Mouse (Mus musculus) limb, embryonic 13.5 days (tissue): ENCODE results near the gene Hrnr. TPM values are rescaled to one million over a fixed set of nuclear protein-coding genes. Genes with fewer than 3 reads are reported as not detected.

Experiments
- ATAC-seq: fragments of 200-750 bp; cut with Nextera tagmentation; 2 replicates; pipeline ENCODE4 v1.8.0; 2017; ENCODE audit warnings: low read depth, moderate number of reproducible peaks, moderate TSS enrichment; ENCODE audit not compliant: low FRiP score
- H3K27ac ChIP-seq: fragments of 300-500 bp; sonication (generic); 2 replicates; pipeline ENCODE4 v1.5.1; 2015; ENCODE audit warnings: inconsistent platforms, mild to moderate bottlenecking, moderate library complexity
- H3K27me3 ChIP-seq: fragments of 300-500 bp; sonication (generic); 2 replicates; pipeline ENCODE4 v1.6.1; 2015; ENCODE audit warnings: mild to moderate bottlenecking, inconsistent platforms
- H3K36me3 ChIP-seq: fragments of 300-500 bp; sonication (generic); 2 replicates; pipeline ENCODE4 v1.6.1; 2015; ENCODE audit warnings: inconsistent platforms, mild to moderate bottlenecking, moderate library complexity
- H3K4me1 ChIP-seq: fragments of 300-500 bp; sonication (generic); 2 replicates; pipeline ENCODE4 v1.6.1; 2015; ENCODE audit warnings: inconsistent platforms
- H3K4me2 ChIP-seq: fragments of 300-500 bp; sonication (generic); replicated peaks from 2 replicates; pipeline ENCODE4 v1.6.1; 2015; ENCODE audit warnings: inconsistent platforms, mild to moderate bottlenecking, moderate library complexity
- H3K4me3 ChIP-seq: fragments of 300-500 bp; sonication (generic); 2 replicates; pipeline ENCODE4 v1.5.1; 2015; ENCODE audit warnings: moderate library complexity, mild to moderate bottlenecking, inconsistent platforms
- H3K9ac ChIP-seq: fragments of 300-500 bp; sonication (generic); 2 replicates; pipeline ENCODE4 v1.6.1; 2015; ENCODE audit warnings: mild to moderate bottlenecking, inconsistent platforms
- H3K9me3 ChIP-seq: fragments of 300-500 bp; sonication (generic); 2 replicates; pipeline ENCODE4 v1.6.1; 2016; ENCODE audit warnings: inconsistent platforms
- WGBS: fragments of 180-500 bp; shearing (Covaris S2); methylation state at CpG from one replicate; pipeline ENCODE4 v1.1.7; 2015; 5-methylcytosine and 5-hydroxymethylcytosine counted together
- polyA plus RNA-seq: library from polyadenylated mRNA; unstranded; fragments of >200 nt; fragmentation: Nextera tagmentation; extraction: Ambion mirVana; gene quantifications from 2 replicates; pipeline ENCODE4 v1.2.1, GENCODE M21; 2015

Gene Hrnr
- polyA plus RNA-seq: 0.03 TPM in 1 of 2 replicates, not detected in the other

- 93% methylated on average over 2 of the region's 2 CpGs for WGBS
- H3K4me1 ChIP-seq: no peaks in the 10 kb centered on the region
- H3K4me2 ChIP-seq: no peak within 1 kb of the TSS
- no peak within 1 kb of the TSS for H3K4me3 ChIP-seq
- H3K9ac ChIP-seq: no peak within 1 kb of the TSS
- no peaks in the 10 kb centered on the region for H3K36me3 ChIP-seq
- H3K27ac ChIP-seq: no peak within 1 kb of the TSS
- H3K27me3 ChIP-seq: no peaks in the 10 kb centered on the region
- no peak for ATAC-seq
- H3K9me3 ChIP-seq: no peaks in the 10 kb centered on the region
Measured at GRCm38 (mm10) chr3:93319449-93319848, at the start of gene Hrnr. Gene Hrnr, plus strand, starts transcription at chr3:93319749.

DNA sequence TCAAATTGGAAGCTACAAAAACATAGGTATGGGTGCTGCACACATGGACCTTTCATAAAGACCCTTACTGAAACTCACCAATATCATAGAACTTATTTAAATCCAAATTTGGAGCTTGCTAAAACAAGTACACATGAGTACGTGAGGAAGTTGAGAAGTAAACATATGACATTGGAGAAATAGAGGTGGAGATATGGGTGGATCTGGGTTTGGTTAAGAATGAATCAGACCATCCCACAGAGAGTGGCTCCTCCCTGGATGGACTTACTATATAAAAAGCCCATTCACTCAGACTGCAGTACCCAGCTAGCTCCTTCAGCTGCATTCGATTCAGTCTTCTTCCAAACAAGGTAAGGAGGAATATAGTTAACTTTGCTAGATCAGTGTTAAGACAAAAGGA is 46.3 kb upstream of the Hrnr start, which contains the start of gene Flg:
Gene Flg, plus strand, starts transcription at position 301 of the 400 bp plus-strand sequence.
- H3K4me3 ChIP-seq: no peak within 1 kb of the TSS
- no peaks in the 10 kb centered on the region for H3K9me3 ChIP-seq
- H3K4me1 ChIP-seq: no peaks in the 10 kb centered on the region
- H3K27ac ChIP-seq: no peak within 1 kb of the TSS
- no peaks in the 10 kb centered on the region for H3K36me3 ChIP-seq
- H3K4me2 ChIP-seq: no peak within 1 kb of the TSS
- H3K27me3 ChIP-seq: no peaks in the 10 kb centered on the region
- no peak for ATAC-seq
- no peak within 1 kb of the TSS for H3K9ac ChIP-seq
- 87% methylated on average over 2 of the region's 2 CpGs for WGBS

GRCm38 (mm10) chr3:93297542-93297941 is 22.0 kb upstream of the Hrnr start:
- H3K4me1 ChIP-seq: 0 out of 2 replicates have a peak, but pooled peaks cover 2% of the 10 kb centered on the region
- H3K4me2 ChIP-seq: no peak overlapping the region
- H3K9ac ChIP-seq: no peak overlapping the region
- no peak overlapping the region for H3K4me3 ChIP-seq
- ATAC-seq: no peak
- no peak overlapping the region for H3K27ac ChIP-seq
- no peaks in the 10 kb centered on the region for H3K9me3 ChIP-seq
- H3K36me3 ChIP-seq: no peaks in the 10 kb centered on the region
- no peaks in the 10 kb centered on the region for H3K27me3 ChIP-seq
- WGBS: 77% methylated on average over 2 of the region's 2 CpGs

- 89% methylated on average over 6 of the region's 6 CpGs for WGBS
- Histone ChIP-seq H3K27me3 (no peaks in the 10 kb centered on the region), H3K4me1 (0 out of 2 replicates have a peak, but pooled peaks cover 2% of the 10 kb centered on the region), H3K4me3 (no peak overlapping the region), H3K27ac (no peak overlapping the region), H3K9ac (no peak overlapping the region), H3K36me3 (no peaks in the 10 kb centered on the region), H3K9me3 (no peaks in the 10 kb centered on the region), H3K4me2 (no peak overlapping the region)
- no peak for ATAC-seq
Measured at GRCm38 (mm10) chr3:93299832-93300231, 19.7 kb upstream of the Hrnr start.

DNA sequence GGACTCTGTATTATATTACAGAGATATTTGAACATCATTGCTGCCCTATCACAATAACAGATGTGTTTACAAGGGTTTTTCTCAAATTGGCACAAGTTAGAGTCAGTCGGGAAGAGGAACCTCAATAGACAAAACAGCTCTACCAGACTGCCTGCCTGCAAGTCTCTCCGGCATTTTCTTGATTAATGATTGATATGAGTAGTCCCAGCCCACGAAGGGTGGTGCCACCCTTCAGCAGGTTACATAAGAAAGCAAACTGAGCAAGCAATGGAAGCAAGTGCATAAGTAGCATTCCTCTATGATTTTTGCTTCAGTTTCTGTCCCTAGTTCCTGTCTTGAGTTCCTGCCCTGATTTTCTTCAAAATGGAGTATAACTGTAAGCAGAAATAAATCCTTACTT is 17.7 kb upstream of the Hrnr start:
- Histone ChIP-seq H3K4me1 (no peaks in the 10 kb centered on the region), H3K27ac (no peak overlapping the region), H3K27me3 (no peaks in the 10 kb centered on the region), H3K36me3 (no peaks in the 10 kb centered on the region), H3K4me2 (no peak overlapping the region), H3K9ac (no peak overlapping the region), H3K9me3 (no peaks in the 10 kb centered on the region), H3K4me3 (no peak overlapping the region)
- 76% methylated on average over 3 of the region's 3 CpGs for WGBS
- ATAC-seq: no peak

- ATAC-seq: no peak
- Histone ChIP-seq H3K36me3 (no peaks in the 10 kb centered on the region), H3K9ac (no peak overlapping the region), H3K27me3 (no peaks in the 10 kb centered on the region), H3K27ac (no peak overlapping the region), H3K4me1 (no peaks in the 10 kb centered on the region), H3K4me2 (no peak overlapping the region), H3K9me3 (no peaks in the 10 kb centered on the region), H3K4me3 (no peak overlapping the region)
- 80% methylated on average over 2 of the region's 2 CpGs for WGBS
Measured at GRCm38 (mm10) chr3:93306142-93306541, 13.4 kb upstream of the Hrnr start.

DNA sequence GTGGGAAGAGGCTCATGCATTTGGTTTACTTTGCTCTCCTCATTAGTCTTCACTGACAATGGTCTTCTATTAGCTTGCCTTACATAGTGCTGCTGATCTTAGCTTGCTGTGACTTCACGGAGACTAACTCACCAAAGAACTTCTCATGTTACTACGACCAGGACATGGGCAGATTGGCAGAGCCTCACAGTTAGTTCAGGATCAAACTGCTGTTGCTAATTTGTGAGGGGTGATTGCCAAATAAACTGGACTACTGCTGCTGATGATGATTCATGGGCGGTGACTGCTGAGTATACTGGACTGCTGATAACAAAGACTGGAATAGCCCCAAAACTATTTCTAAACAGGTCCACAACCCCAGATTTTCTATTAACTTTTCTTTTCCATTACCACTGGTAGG is 8.2 kb upstream of the Hrnr start:
- 57% methylated on average over 3 of the region's 3 CpGs for WGBS
- Histone ChIP-seq H3K4me1 (no peaks in the 10 kb centered on the region), H3K9me3 (no peaks in the 10 kb centered on the region)

DNA sequence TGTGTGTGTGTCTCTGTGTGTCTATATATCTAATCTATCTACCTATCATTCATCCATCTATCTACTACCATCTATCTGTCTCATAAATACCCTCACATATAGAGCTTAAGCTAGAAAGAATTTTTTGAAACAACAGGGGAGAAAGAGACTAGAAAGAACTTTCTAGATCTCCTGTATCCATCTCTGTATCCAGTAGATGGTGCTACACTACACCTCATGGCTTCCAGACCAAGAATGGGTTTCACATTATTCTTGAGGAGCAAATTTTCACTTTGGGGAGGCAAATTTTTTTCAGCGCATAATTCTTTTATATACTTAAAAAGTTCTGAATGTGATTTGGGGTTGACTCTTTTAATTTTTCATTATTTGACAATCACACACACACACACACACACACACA is 5.2 kb upstream of the Hrnr start:
- Histone ChIP-seq H3K27ac (no peak overlapping the region), H3K36me3 (no peaks in the 10 kb centered on the region), H3K9me3 (no peaks in the 10 kb centered on the region), H3K4me2 (no peak overlapping the region), H3K9ac (no peak overlapping the region), H3K4me3 (no peak overlapping the region), H3K4me1 (no peaks in the 10 kb centered on the region), H3K27me3 (no peaks in the 10 kb centered on the region)
- ATAC-seq: no peak
- 92% methylated on average over 1 of the region's 1 CpGs for WGBS

More for the DNA sequence above, 8.2 kb upstream of the Hrnr start:
- H3K27ac ChIP-seq: no peak overlapping the region
- H3K36me3 ChIP-seq: no peaks in the 10 kb centered on the region
- H3K4me2 ChIP-seq: no peak overlapping the region
- H3K27me3 ChIP-seq: no peaks in the 10 kb centered on the region
- H3K9ac ChIP-seq: no peak overlapping the region
- H3K4me3 ChIP-seq: no peak overlapping the region
- ATAC-seq: no peak

- no peaks in the 10 kb centered on the region for H3K27me3 ChIP-seq
- no peak overlapping the region for H3K4me2 ChIP-seq
- no peaks in the 10 kb centered on the region for H3K9me3 ChIP-seq
- H3K9ac ChIP-seq: no peak overlapping the region
- no peaks in the 10 kb centered on the region for H3K4me1 ChIP-seq
- H3K27ac ChIP-seq: no peak overlapping the region
- no peak overlapping the region for H3K4me3 ChIP-seq
- ATAC-seq: no peak
- H3K36me3 ChIP-seq: no peaks in the 10 kb centered on the region
Measured at GRCm38 (mm10) chr3:93337749-93338148, 18.2 kb downstream of the Hrnr start.

- WGBS: 84% methylated on average over 4 of the region's 4 CpGs
- Histone ChIP-seq H3K27me3 (no peaks in the 10 kb centered on the region), H3K4me3 (no peak overlapping the region), H3K27ac (no peak overlapping the region), H3K9ac (no peak overlapping the region), H3K4me1 (no peaks in the 10 kb centered on the region), H3K36me3 (no peaks in the 10 kb centered on the region), H3K4me2 (no peak overlapping the region), H3K9me3 (no peaks in the 10 kb centered on the region)
- no peak for ATAC-seq
Measured at GRCm38 (mm10) chr3:93340021-93340420, 20.5 kb downstream of the Hrnr start.

GRCm38 (mm10) chr3:93346896-93347295 is 27.3 kb downstream of the Hrnr start:
- ATAC-seq: no peak
- Histone ChIP-seq H3K27me3 (no peaks in the 10 kb centered on the region), H3K4me2 (no peak overlapping the region), H3K9ac (no peak overlapping the region), H3K4me1 (no peaks in the 10 kb centered on the region), H3K36me3 (no peaks in the 10 kb centered on the region), H3K27ac (no peak overlapping the region), H3K9me3 (no peaks in the 10 kb centered on the region), H3K4me3 (no peak overlapping the region)
- WGBS: 70% methylated on average over 2 of the region's 2 CpGs

DNA sequence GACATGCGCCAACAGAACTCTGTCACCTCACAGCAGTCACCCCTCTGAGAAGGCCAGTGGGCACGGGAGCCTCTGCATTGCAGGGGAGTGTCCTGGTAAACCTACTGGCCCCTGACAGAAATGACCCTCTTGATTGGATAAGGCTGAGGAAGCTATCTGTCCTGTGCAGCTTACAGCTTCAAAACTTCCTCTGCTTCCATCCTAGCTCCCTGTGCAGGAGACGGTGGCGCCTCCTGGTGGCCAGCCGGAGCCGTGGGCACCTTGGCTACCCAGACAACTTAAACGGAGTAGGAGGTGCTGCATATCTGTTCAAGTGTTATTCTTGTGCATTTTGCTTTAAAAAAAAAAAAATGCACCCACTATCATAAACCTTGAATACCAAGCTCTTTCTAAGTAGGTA is 40.5 kb downstream of the Hrnr start:
- Histone ChIP-seq H3K4me1 (no peaks in the 10 kb centered on the region), H3K27me3 (peaks cover 11% of the 10 kb centered on the region; the same call in 1 of the 2 replicates), H3K4me3 (no peak overlapping the region), H3K27ac (no peak overlapping the region), H3K36me3 (no peaks in the 10 kb centered on the region), H3K4me2 (no peak overlapping the region), H3K9me3 (no peaks in the 10 kb centered on the region), H3K9ac (no peak overlapping the region)
- no peak for ATAC-seq
- WGBS: 18% methylated on average over 7 of the region's 7 CpGs

DNA sequence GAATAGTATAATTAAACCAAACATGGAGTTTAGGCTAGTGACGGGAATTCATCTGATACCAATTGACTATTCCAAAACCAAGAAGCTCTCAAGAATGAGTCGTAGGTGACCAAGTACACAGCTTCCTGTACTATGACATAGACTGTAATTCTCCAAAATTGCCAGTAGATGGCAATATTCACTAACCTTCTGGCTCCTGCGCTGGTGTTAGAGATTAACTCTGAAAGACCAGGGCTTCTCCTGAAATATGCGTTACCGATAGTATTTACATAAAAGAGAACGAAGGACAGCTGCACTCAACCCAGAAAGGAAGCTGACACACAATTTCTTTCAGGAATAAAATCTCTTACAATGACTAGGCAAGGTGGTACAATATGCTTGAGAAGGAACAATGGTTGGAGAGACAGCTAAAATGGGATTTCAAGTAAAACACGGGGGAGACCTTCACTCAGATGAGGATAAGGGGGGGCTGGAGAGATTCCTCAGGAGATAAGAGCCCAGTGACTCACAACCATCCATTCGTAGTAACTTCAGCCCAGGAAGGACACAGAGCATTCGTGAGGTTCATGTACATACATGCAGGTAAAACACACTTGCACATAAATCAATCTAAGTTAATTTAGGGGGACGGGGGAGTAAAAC is 42.5 kb downstream of the Hrnr start:
- 14% methylated on average over 10 of the region's 10 CpGs for WGBS
- H3K27ac ChIP-seq: no peak overlapping the region

More for the DNA sequence above, 42.5 kb downstream of the Hrnr start:
- peaks cover 11% of the 10 kb centered on the region; the same call in 1 of the 2 replicates for H3K27me3 ChIP-seq
- no peaks in the 10 kb centered on the region for H3K4me1 ChIP-seq
- H3K9me3 ChIP-seq: no peaks in the 10 kb centered on the region
- peak overlapping the region; percentile 39 for H3K4me2 ChIP-seq
- no peak overlapping the region for H3K9ac ChIP-seq
- peak; percentile 77 for ATAC-seq
- H3K4me3 ChIP-seq: no peak overlapping the region
- no peaks in the 10 kb centered on the region for H3K36me3 ChIP-seq
